Mouse (Mus musculus) spleen, postnatal 36 days (tissue): ENCODE results near the gene Ambn.
"Not testable (repeated sequence)": the region's sequence is repeated elsewhere in the genome, so short reads cannot be mapped to it uniquely, and the experiment has no call there.

Source experiments
- DNase-seq, 2 experiments: peaks; one replicate each; pipeline ENCODE4 v3.0.0; 2022; ENCODE audit warnings: low spot score in 2 of 2, mixed read lengths in 1 of 2

The Ambn gene

DNA sequence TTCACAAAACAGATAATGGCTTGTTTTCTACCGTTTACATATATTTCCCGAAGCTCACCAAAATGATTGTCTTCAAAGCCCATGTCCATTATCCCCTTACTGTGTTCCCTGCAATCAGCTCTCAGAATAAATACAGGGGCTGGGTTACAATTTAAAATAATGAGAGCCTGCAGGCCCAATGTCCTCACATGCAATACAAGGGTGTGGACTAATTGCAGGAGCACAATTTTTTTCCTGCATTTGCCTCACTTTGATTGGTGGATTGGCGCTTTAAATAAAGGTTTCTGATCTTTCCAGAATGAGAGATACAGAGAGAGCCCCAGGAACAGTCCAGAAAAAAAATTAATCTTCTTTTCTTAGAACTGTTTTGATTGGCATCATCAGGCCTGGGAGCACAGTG is at the start of gene Ambn:
Ambn (plus strand) TSS at position 301 of the 400 bp plus-strand sequence.
- DNase-seq, result no peak

DNA sequence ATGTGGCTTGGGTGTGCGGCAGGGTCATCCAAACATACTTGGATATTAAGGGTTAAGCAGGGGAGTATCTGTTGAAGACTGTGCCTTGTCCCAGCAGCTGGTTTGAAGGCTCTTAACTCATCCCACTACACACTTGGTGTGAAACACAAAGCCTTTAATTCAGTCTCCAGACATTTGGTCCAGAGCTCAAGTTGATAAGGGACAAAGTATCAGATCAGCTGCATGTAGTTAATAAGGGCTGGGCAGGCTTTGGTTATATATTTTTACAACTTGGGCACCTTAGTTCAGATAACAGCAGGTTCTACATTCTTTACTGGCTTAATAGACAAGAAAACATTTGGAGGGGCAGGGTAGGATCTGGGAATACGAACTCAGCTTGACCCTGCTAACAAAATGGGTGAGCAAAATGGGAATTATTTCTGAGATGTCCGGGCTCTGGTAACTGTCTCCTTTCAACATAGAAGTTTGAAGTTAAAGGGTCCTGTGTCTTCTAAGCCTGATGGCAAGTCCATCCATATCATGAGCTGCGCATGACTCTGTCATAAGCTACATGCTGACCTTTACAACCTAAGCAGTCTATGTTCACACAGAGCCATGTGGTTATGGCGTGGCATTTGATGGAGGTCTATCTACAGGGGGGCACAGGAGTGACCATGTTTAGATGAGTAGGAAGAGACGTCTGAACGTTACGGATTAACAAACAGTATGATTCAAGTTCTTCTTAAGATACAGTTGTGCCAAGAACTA is 35.3 kb upstream of the Ambn start:
- DNase-seq, result no peak

DNA sequence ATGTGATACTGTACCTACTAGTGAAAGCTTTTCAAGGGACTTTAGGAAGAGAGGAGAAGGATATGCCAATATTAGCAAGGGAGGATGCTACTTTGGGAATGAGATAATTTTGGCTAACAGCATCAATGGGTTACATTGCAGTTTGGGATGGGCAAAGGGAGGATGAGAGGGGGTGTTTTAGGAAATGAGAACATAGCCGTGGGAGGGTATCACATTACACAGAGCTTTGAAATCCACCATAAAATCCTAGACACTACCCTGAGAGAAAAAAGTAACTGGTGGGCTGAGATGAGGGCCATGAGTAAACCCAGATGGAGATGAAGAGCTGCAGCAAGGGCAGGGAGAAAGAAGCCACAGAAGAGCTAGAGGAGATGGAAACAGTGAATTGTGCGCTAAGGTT is 30.9 kb upstream of the Ambn start:
- DNase-seq, result not testable (repeated sequence)

DNA sequence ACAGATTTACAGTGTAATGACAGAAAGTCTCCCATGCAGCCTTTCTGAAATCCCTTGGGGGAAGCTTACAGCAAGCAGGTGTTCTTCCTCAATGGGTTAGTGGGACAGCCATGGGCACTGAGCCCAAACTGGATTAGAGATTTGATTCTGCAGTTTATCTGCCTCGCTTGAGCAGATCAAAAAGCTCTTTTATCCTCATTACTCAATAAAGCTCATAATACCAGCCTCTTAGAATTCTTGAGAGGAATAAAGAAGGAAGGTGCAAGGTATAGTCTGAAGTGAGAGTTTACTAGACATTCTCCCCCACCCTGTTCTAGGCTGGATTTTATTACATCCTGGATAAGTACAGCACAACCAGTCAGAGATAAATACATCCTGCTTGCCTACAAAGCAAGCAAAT is 29.0 kb upstream of the Ambn start:
- no peak for DNase-seq

DNA sequence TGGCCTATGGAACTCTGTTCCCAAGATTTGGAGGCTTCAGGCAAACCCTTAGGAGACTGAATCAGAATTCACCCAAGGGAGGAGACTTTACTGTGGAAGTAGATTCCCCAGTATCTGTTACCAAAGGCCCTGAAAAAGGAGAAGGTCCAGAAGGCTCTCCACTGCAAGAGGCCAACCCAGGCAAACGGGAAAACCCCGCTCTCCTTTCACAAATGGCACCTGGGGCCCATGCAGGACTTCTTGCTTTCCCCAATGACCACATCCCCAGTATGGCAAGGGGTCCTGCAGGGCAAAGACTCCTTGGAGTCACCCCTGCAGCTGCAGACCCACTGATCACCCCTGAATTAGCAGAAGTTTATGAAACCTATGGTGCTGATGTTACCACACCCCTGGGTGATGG is 11.7 kb downstream of the Ambn start:
- DNase-seq, result no peak

DNA sequence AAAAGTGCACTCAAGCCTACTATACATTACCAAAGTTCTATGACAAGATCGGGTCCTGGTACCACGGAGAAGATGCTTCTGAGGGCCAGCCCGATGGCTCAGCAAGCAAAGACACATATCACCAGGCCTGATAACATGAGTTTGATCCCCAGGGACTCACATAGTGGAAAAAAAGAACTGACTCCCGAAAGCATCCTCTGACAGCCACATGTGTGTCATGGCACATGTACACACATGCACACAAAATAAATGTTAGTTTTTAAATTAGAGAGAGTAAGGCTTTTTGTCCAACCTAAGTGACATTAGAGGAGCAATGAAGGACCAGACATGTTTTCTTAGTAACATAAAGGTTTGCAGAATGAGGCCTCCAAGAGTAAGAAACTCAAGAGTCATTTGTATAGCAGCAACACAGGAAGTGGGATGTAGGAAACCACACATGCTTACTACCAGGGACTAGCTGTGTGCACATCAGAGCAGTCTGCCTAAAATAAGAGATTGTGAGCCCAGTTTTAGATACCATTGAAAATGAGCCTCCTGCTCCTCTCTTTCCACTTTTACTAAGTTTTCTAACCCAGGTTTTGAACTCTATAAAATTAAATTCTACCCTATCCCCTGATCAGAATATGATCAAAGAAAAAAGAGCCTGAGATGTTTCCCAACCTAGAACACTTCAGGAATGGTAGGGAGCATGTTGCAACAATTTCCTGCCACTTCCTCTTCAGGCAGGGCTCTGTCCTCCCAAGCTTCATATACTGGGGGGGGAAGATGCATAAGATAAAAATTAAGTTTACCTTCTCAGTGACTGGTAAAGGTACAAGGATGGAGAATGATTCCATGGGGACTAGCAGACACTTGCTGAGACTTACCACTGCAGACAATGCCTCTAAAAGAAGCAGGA is 13.3 kb downstream of the Ambn start:
- no peak for DNase-seq

DNA sequence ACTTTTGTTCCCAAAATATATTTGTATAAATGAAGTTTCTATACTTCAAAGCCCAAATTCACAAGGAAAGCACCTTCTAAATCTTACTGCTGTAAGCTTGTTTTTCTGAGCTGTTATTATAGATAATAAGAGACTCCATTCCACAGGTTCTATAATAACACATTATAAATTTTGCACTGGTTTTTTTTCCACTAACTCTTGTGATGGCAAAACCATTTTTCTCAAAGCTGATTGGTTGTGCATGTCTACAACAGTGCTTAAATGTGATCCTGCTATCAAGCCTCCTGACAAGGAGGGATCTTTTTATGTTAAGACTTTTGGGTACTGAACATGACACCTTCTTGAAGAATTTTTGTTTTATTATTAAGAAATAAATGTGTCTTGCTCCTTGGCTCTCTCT is 31.9 kb downstream of the Ambn start, which contains the start of gene Enam:
Enam (plus strand) TSS at position 301 of the 400 bp plus-strand sequence.
- no peak for DNase-seq

DNA sequence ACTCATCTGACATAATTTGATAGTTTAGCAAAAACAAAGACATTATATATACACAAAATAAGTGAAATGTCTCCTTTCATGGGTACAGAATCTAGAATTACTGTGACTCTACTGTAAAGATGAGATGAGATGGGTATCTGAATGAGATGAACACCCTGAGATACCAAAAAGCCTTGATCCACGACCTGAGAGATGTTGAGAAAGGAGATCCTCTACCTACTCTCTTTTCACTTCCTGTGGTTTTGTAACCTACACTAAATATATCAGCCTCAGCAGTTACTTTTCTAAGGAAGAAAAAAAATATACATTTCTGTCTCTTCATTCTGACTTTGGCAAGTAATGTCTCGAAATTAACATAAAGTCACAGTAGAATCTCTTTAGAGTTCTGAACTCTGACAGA is 33.2 kb downstream of the Ambn start:
- DNase-seq, result no peak

DNA sequence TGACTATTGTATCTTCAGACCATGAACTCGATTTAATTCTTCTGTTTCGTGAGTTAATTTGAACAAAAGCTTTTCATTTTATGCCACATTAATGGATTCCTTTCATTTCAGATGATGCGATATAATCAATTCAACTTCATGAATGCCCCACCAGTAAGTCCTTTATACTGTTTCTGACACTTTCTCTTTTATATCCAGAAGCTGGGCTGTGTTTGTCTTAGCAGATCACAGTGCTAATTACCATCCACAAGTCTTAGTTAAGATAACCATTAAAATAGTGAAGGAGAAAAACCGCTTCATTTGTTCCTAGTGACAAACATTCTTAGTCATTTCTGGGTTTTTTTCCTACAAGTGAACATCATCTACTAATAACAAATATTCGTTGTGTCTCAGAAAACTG is 35.3 kb downstream of the Ambn start:
- DNase-seq, result no peak

DNA sequence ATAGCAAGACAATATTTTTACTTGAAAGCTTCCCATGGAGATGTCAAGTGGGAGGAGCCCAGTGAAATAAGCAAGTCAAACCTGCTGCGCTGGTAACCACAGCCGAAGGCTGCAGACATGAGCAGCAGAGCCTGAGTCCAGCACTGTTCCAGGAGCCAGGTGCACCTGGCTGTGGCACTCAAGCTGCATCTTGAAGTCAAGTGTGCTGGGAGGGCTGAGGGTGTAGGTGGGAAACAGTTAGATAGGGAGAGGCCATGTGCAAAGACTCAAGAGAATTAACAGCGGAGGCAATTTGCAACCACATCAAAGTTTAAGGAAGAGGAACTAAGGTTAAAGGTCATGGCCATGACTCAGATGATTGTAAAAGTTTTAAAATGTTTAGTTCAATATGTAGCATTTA is 44.0 kb downstream of the Ambn start:
- DNase-seq, result no peak

DNA sequence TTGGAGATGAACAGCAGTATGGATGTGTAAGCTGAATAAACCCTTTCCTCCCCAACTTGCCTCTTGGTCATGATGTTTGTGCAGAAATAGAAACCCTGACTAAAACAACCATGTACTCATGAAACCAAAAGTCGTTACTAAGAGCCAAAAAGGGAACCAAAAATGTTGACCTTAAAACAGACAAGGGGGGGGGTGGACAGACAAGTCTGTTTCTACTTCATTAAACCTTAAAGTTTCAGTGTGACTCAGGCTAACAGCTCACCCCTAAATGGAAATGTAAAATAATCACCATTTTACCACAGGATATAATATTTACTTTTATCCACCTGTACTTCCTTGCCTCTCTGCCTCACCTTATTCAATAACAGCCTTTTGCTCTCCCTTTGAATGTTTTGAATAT is 52.8 kb downstream of the Ambn start:
- no peak for DNase-seq

DNA sequence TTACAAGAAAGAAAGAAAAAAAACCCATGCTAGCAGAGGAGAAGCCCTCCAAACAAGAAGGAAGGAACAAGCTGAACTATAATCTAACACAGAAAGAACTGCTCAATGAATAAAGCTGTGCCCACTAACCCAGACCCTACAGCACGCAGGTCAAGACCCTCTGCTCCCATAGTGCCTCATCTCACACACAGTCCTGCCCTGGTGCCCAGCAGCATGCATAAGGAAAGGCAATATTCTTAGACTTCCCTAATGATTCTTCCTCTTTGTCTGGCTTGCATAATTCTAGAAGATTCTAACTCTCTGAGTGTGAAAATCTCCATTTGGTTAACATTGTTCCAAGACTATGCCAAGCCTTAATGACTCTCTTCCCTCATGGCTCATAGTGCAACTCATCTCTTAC is 53.2 kb downstream of the Ambn start:
- no peak for DNase-seq
